Mouse (Mus musculus): ENCODE measurements around the gene Pten.
"Not testable (repeated sequence)": the region's sequence is repeated elsewhere in the genome, so short reads cannot be mapped to it uniquely, and the experiment has no call there.

Gene Pten

GRCm38 (mm10) chr19:32755104-32755791 is 2.0 kb upstream of the Pten start:
- no peak for DNase-seq (ENCODE audit: low spot score)

GRCm38 (mm10) chr19:32755792-32756635 is 1.3 kb upstream of the Pten start:
- DNase-seq (ENCODE audit: low spot score): peak; percentile 94

- DNase-seq (ENCODE audit: low spot score): no peak
Observed at GRCm38 (mm10) chr19:32756636-32756899, 729 bp upstream of the Pten start.

GRCm38 (mm10) chr19:32757831-32758792 is 815 bp downstream of the Pten start:
- DNase-seq (ENCODE audit: low spot score): no peak

GRCm38 (mm10) chr19:32758793-32759161 is 1.5 kb downstream of the Pten start:
- no peak for DNase-seq (ENCODE audit: low spot score)

GRCm38 (mm10) chr19:32759357-32760024 is 2.2 kb downstream of the Pten start:
- DNase-seq (ENCODE audit: low spot score): no peak

- no peak for DNase-seq (ENCODE audit: low spot score)
Observed at GRCm38 (mm10) chr19:32760499-32760898, 3.2 kb downstream of the Pten start.

- DNase-seq (ENCODE audit: low spot score): no peak
Observed at GRCm38 (mm10) chr19:32761162-32761561, 3.9 kb downstream of the Pten start.

GRCm38 (mm10) chr19:32762493-32762892 is 5.2 kb downstream of the Pten start:
- no peak for DNase-seq (ENCODE audit: low spot score)

GRCm38 (mm10) chr19:32778411-32778810 is 21.1 kb downstream of the Pten start:
- DNase-seq (ENCODE audit: low spot score): no peak

GRCm38 (mm10) chr19:32779131-32779530 is 21.8 kb downstream of the Pten start:
- DNase-seq (ENCODE audit: low spot score): no peak

- no peak for DNase-seq (ENCODE audit: low spot score)
Observed at GRCm38 (mm10) chr19:32781305-32782071, 24.2 kb downstream of the Pten start.

- not testable (repeated sequence) for DNase-seq (ENCODE audit: low spot score)
Observed at GRCm38 (mm10) chr19:32787388-32787787, 30.1 kb downstream of the Pten start.

- not testable (repeated sequence) for DNase-seq (ENCODE audit: low spot score)
Observed at GRCm38 (mm10) chr19:32788016-32788415, 30.7 kb downstream of the Pten start.

- DNase-seq (ENCODE audit: low spot score): no peak
Observed at GRCm38 (mm10) chr19:32789535-32789934, 32.2 kb downstream of the Pten start.

- no peak for DNase-seq (ENCODE audit: low spot score)
Observed at GRCm38 (mm10) chr19:32792610-32793009, 35.3 kb downstream of the Pten start.

GRCm38 (mm10) chr19:32793901-32794300 is 36.6 kb downstream of the Pten start:
- DNase-seq (ENCODE audit: low spot score): no peak

- DNase-seq (ENCODE audit: low spot score): no peak
Observed at GRCm38 (mm10) chr19:32800557-32800956, 43.3 kb downstream of the Pten start.

- no peak for DNase-seq (ENCODE audit: low spot score)
Observed at GRCm38 (mm10) chr19:32804703-32805102, 47.4 kb downstream of the Pten start.

- DNase-seq (ENCODE audit: low spot score): no peak
Observed at GRCm38 (mm10) chr19:32807610-32808009, 50.3 kb downstream of the Pten start.

- DNase-seq (ENCODE audit: low spot score): no peak
Observed at GRCm38 (mm10) chr19:32808690-32809089, 51.4 kb downstream of the Pten start.
